Mouse (Mus musculus) limb, embryonic 10.5 days (tissue): ENCODE results near the gene Tbxa2r. TPM values are rescaled to one million over a fixed set of nuclear protein-coding genes. Genes with fewer than 3 reads are reported as not detected.

ENCODE experiments used
- DNase-seq: peaks from one replicate; pipeline ENCODE4 v3.0.0-alpha.2; 2017; ENCODE audit warnings: low spot score
- H3K27ac ChIP-seq: fragments of 300-500 bp; sonication (generic); 2 replicates; pipeline ENCODE4 v1.5.1; 2016; ENCODE audit warnings: mild to moderate bottlenecking
- H3K27me3 ChIP-seq: fragments of 300-500 bp; sonication (generic); 2 replicates; pipeline ENCODE4 v1.6.1; 2016; ENCODE audit warnings: low read depth, mild to moderate bottlenecking; ENCODE audit not compliant: poor library complexity, severe bottlenecking
- H3K36me3 ChIP-seq: fragments of 300-500 bp; sonication (generic); 2 replicates; pipeline ENCODE4 v1.6.1; 2016; ENCODE audit warnings: mild to moderate bottlenecking, moderate library complexity
- H3K4me1 ChIP-seq: fragments of 300-500 bp; sonication (generic); 2 replicates; pipeline ENCODE4 v1.6.1; 2016
- H3K4me3 ChIP-seq: fragments of 300-500 bp; sonication (generic); 2 replicates; pipeline ENCODE4 v1.5.1; 2016; ENCODE audit warnings: mild to moderate bottlenecking, moderate library complexity
- H3K9me3 ChIP-seq: fragments of 300-500 bp; sonication (generic); replicated peaks from 2 replicates; pipeline ENCODE4 v1.6.1; 2016; ENCODE audit warnings: mild to moderate bottlenecking
- WGBS: fragments of 180-500 bp; shearing (Covaris S2); methylation state at CpG from one replicate; pipeline ENCODE4 v1.1.7; 2016; 5-methylcytosine and 5-hydroxymethylcytosine counted together
- polyA plus RNA-seq: library from polyadenylated mRNA; unstranded; fragments of >200 nt; fragmentation: Nextera tagmentation; extraction: Ambion mirVana; gene quantifications from 2 replicates; pipeline ENCODE4 v1.2.1, GENCODE M21; 2016

The Tbxa2r gene
- polyA plus RNA-seq, 1 experiment from 2014 or later = 3.2 TPM

DNA sequence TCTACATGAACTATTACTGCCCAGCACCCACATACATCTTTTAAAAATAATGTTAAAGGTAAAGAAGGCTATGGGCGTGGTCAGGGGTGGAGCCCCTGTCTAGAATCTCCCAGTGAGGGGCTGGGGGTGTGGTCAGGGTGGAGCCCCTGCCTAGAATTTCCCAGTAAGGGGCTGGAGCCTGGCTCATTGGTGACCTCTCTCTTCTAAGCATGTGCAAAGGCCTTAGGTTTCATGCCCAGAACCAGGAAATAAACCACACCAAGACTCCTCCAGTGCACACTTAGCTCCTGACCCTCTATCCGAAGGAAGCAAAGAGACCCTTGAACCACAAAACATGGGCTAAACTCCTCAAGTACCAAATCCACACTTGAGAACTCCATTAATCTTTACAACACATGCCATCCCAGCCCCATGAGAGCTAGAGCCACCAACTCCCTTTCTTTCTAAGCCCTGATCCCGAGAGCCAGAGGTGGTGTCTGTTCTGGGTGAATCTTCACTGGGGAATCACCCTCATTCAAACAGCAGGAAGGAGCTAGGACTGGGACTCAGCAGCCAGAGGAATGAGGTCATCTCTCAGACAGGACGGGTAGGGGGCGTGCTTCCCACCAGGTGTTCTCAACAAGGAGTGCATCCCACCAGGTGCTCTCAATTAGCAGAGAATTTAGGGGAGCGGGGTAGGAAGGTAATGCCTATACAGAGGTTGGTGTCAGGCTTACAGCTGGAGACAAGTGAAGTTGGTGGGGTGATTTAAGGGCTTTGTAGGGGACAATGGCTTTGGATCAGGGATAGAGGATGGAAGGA is 48.2 kb downstream of the Tbxa2r start:
- Histone ChIP-seq H3K27me3 (no peaks in the 10 kb centered on the region), H3K9me3 (no peaks in the 10 kb centered on the region), H3K4me1 (peaks cover 24% of the 10 kb centered on the region), H3K36me3 (peaks cover 51% of the 10 kb centered on the region), H3K27ac (peak overlapping the region; percentile 96; the same call in 1 of the 2 replicates), H3K4me3 (peak overlapping the region; percentile 83)
- 44% methylated on average over 6 of the region's 6 CpGs for WGBS
- no peak for DNase-seq

DNA sequence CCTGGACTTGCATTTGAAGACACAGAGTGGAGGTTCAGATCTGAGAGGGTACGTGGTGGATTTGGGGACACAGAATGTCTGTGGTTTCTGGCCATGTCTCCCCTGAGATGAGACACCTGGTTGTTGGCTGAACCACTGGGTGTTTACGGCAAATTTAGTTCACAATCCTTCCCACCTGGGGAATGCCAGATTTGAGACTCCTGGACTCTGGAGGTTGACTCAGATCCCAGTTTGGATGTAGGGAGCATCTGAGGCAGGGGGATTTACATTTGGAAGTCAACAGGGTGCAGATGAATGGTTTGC is 48.8 kb downstream of the Tbxa2r start:
- DNase-seq = no peak
- Histone ChIP-seq H3K4me3 (peak overlapping the region; percentile 83), H3K27me3 (no peaks in the 10 kb centered on the region), H3K9me3 (no peaks in the 10 kb centered on the region), H3K27ac (peak overlapping the region; percentile 96), H3K36me3 (peaks cover 46% of the 10 kb centered on the region), H3K4me1 (peaks cover 24% of the 10 kb centered on the region)
- WGBS = 70% methylated on average over 2 of the region's 2 CpGs

DNA sequence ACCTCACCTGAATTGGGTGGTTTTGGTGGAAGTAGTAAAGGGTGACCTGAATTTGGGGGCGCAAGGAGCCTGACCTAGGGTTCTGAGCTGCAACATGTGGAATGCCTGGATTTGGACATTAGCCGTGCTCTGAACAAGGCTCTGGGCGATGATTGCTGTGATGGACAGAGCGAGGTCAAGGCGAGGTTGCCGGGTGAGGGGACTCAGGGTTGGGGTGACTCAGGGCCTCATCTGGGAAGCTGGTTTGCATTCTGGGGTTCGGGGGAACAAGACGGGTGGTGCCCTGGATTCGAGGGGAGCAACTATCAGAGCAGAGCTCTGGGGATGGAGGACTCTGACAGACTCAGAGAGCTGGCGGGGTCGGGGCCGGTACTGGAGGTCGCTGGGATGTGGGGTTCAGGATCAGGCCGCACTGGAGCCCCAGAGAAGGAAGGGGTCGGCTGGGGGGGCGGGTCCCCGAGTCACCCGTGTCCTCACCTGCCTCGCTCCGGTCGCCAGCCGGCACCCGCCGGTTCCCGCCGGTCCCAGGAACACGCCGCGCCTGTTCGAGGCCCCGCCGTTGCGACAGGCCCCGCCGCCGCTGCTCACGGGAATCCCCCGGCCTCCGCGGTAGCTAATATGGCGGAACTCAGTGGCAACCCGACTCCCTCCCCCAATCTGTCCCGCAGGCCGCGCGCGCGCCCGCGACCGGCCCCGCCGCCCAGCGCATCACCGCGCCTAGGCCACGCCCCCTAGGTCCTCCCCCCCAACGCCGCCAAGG is 49.4 kb downstream of the Tbxa2r start, which contains the start of gene Fzr1:
Fzr1 (minus strand) TSS at position 724 of the 760 bp plus-strand sequence.
- 2% methylated on average over 58 of the region's 59 CpGs for WGBS

DNA sequence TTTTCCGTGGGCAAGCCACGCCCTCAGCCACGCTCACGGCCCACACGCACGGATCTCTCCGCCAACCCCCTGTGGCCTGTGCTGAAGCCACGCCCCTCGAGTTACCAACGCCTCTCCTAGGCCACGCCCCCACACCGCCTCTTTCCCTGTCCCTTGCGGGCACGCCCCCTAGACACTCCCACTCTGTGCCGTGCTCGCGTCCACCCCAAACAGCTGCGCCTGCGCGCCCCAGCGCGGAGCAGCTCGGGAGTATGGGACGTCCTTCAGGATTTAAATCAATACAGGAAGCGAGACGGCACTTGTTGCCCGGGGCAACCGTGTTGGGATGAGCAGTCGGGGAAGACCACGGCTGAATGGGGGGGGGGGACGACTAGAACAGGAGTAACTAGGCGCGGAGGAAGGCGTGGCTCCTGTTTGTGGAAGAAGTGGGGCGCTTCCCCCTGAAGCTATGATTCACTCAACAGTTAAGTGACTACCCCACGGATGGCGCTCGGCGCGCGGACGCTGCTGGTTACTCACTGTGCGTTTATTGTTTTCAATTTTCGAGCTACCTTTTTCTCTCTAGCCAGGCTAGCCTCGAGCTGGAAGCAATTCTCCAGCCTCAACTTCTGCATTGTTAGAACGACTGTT is 50.1 kb downstream of the Tbxa2r start:
- under 1% methylated on average over 46 of the region's 46 CpGs for whole genome bisulfite sequencing
- no peaks in the 10 kb centered on the region for H3K27me3 ChIP-seq
- H3K4me3 ChIP-seq = peak overlapping the region; percentile 83
- DNase-seq = peak; percentile 100
- H3K27ac ChIP-seq = peak overlapping the region; percentile 96
- no peaks in the 10 kb centered on the region for H3K9me3 ChIP-seq
- H3K36me3 ChIP-seq = peaks cover 32% of the 10 kb centered on the region
- H3K4me1 ChIP-seq = peaks cover 24% of the 10 kb centered on the region

More for the DNA sequence above, 49.4 kb downstream of the Tbxa2r start, which contains the start of gene Fzr1:
- peak within 1 kb of the TSS; percentile 83 for H3K4me3 ChIP-seq
- H3K27me3 ChIP-seq = no peaks in the 10 kb centered on the region
- H3K36me3 ChIP-seq = peaks cover 39% of the 10 kb centered on the region
- peaks cover 24% of the 10 kb centered on the region for H3K4me1 ChIP-seq
- H3K27ac ChIP-seq = peak within 1 kb of the TSS; percentile 96
- H3K9me3 ChIP-seq = no peaks in the 10 kb centered on the region
- DNase-seq = no peak

DNA sequence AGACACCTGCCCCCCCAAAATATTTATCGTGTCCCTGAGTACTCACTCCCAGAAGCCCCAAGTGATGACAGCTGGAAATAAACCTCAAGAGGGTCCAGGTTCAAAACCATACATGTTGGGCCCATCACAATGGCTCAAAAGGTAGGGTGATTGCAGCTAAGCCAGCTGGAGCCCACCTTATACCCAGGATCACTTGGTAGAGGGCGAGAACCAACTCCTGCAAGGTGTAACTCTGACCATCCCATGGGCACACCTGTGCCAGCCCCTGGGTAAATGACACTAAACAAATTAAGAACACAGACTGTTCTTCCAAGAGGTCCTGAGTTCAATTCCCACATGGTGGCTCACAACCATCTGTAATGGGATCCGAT is 50.6 kb downstream of the Tbxa2r start:
- no peak for DNase-seq
- Histone ChIP-seq H3K36me3 (peaks cover 27% of the 10 kb centered on the region), H3K4me1 (peaks cover 24% of the 10 kb centered on the region), H3K9me3 (no peaks in the 10 kb centered on the region), H3K4me3 (peak overlapping the region; percentile 83), H3K27me3 (no peaks in the 10 kb centered on the region), H3K27ac (peak overlapping the region; percentile 96)
- WGBS = 63% methylated on average over 3 of the region's 3 CpGs

DNA sequence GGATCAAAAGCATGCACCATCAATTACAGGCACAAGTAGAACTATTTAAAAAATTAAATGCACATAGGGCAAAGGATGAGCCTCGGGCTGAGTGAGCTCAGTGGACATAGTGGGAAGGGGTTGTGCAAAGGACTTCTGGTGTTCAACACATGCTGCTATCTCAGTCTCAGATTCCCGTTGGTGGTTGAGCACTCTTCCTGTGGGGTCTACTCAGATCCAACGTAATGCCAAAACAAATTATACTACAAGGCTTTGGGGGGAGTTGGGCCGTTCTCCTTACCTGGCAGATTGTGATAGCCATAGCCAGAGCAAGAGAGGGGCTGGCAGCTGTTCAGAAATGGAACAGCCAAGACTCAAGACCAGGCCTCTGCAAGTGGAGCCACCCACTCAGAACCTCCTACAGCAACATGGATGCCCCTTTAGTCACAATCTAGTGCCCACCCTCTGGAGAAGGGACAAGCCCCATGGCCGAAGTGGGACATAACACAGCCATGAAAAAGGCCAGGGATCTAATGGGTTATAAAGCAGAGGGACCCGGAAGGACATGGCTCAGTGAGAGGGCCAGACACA is 51.4 kb downstream of the Tbxa2r start:
- WGBS = 93% methylated on average over 6 of the region's 6 CpGs
- peaks cover 27% of the 10 kb centered on the region for H3K4me1 ChIP-seq
- peaks cover 21% of the 10 kb centered on the region for H3K36me3 ChIP-seq
- H3K9me3 ChIP-seq = no peaks in the 10 kb centered on the region
- DNase-seq = no peak
- no peaks in the 10 kb centered on the region for H3K27me3 ChIP-seq
- peak overlapping the region; percentile 83; the same call in 1 of the 2 replicates for H3K4me3 ChIP-seq
- H3K27ac ChIP-seq = peak overlapping the region; percentile 16; the same call in 1 of the 2 replicates

DNA sequence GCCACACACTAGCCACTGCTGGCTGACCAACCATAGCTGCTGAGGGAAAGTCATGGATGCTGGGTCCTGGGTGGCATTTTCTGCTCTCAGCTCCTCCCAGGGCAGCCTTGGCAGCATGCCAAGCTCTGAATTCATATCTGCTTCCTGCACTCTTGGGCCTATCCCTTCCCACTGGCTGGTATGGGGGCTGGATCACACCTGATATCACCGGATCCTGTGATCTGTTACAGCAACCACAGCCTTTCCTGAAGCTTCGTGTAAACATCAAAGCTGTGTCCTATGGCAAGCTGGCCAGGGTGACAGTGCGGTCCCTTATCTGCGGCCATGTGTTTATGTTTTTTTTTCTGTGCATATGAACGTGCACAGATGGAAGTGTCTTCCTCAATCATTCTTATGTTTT is 53.5 kb downstream of the Tbxa2r start:
- Histone ChIP-seq H3K4me1 (peaks cover 28% of the 10 kb centered on the region), H3K4me3 (no peak overlapping the region), H3K27me3 (no peaks in the 10 kb centered on the region), H3K36me3 (peaks cover 14% of the 10 kb centered on the region), H3K9me3 (no peaks in the 10 kb centered on the region), H3K27ac (no peak overlapping the region)
- WGBS = 85% methylated on average over 5 of the region's 5 CpGs
- DNase-seq = no peak

DNA sequence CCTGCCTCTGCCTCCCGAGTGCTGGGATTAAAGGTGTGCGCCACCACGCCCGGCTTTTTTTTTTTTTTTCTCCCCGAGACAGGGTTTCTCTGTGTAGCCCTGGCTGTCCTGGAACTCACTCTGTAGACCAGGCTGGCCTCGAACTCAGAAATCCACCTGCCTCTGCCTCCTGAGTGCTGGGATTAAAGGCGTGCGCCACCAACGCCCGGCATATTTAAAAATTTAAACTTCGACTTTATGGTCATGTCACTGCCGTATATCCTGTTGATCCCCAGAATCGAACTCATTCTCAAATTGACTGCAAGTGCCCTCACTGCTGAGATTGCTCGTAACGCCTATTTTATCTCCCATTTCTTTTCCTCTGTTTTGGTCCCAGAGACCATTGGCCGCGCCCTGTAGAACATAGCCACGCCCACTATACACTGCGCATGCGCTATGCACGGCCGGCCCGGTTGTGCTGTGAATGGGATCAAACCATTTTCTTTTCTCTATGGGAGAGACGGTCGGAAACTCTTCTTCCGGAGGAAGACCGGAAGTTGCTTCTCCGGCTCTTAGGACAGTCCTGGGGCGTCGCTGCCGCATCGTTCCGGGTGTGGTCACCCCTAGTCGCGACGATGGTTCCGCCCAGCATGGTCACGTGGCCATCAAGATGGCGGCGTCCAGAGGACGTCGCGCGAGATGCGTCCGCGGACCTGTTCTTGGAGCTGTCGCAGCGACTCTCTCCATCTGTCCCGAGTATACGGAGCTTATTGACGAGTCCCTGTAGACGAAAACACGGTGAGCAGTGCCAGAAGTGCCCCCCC is 55.5 kb downstream of the Tbxa2r start, which contains the start of the genes Dohh and Gm48551:
Dohh (plus strand) TSS at position 627 of the 803 bp plus-strand sequence.
Gm48551 (plus strand) TSS at position 665 of the 803 bp plus-strand sequence.
- H3K27me3 ChIP-seq = no peaks in the 10 kb centered on the region
- 9% methylated on average over 54 of the region's 54 CpGs for WGBS
- peaks cover 17% of the 10 kb centered on the region for H3K4me1 ChIP-seq
- H3K27ac ChIP-seq = peak within 1 kb of the TSS; percentile 87
- peak; percentile 99 for DNase-seq
- peaks cover 34% of the 10 kb centered on the region for H3K36me3 ChIP-seq
- peak within 1 kb of the TSS; percentile 89 for H3K4me3 ChIP-seq
- no peaks in the 10 kb centered on the region for H3K9me3 ChIP-seq

DNA sequence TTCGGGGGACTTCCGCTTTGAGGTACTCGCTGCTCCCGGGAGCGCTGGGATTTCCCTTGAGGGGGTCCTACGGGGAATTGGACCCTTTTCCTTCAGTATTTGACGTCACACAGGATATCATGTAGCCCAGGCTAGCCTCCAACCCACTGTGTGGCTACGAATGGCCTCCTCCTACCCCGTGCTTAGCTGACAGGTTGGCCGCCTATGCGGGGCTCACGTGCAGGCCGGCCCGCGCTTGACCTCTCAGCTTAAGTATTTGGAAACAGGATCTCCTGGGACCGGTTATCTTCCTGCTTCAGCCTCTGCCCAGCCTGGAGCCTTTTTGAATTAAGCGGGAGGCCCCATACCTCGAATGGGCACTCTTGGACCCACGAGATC is 56.1 kb downstream of the Tbxa2r start:
- Histone ChIP-seq H3K27me3 (no peaks in the 10 kb centered on the region), H3K4me3 (peak overlapping the region; percentile 89), H3K9me3 (no peaks in the 10 kb centered on the region), H3K4me1 (peaks cover 15% of the 10 kb centered on the region), H3K27ac (peak overlapping the region; percentile 87), H3K36me3 (peaks cover 39% of the 10 kb centered on the region)
- DNase-seq = no peak
- under 1% methylated on average over 19 of the region's 19 CpGs for WGBS
